Mouse (Mus musculus) embryonic facial prominence, embryonic 10.5 days (tissue): ENCODE measurements around the gene Camta1. TPM values are rescaled to one million over a fixed set of nuclear protein-coding genes. Genes with fewer than 3 reads are reported as not detected.

Experiments
- DNase-seq: peaks from one replicate; pipeline ENCODE4 v3.0.0-alpha.2; 2017; ENCODE audit warnings: low spot score
- H3K27ac ChIP-seq: fragments of 300-500 bp; sonication (generic); replicated peaks from 2 replicates; pipeline ENCODE4 v1.5.1; 2016; ENCODE audit warnings: mild to moderate bottlenecking
- H3K27me3 ChIP-seq: fragments of 300-500 bp; sonication (generic); replicated peaks from 2 replicates; pipeline ENCODE4 v1.6.1; 2016; ENCODE audit warnings: low read depth, mild to moderate bottlenecking; ENCODE audit not compliant: poor library complexity, severe bottlenecking
- H3K36me3 ChIP-seq: fragments of 300-500 bp; sonication (generic); replicated peaks from 2 replicates; pipeline ENCODE4 v1.6.1; 2016; ENCODE audit warnings: mild to moderate bottlenecking, moderate library complexity
- H3K4me1 ChIP-seq: fragments of 300-500 bp; sonication (generic); 2 replicates; pipeline ENCODE4 v1.6.1; 2016
- H3K4me3 ChIP-seq: fragments of 300-500 bp; sonication (generic); 2 replicates; pipeline ENCODE4 v1.5.1; 2016; ENCODE audit warnings: mild to moderate bottlenecking, moderate library complexity
- H3K9me3 ChIP-seq: fragments of 300-500 bp; sonication (generic); 2 replicates; pipeline ENCODE4 v1.6.1; 2016; ENCODE audit warnings: mild to moderate bottlenecking
- WGBS: fragments of 180-500 bp; shearing (Covaris S2); methylation state at CpG from one replicate; pipeline ENCODE4 v1.1.7; 2016; 5-methylcytosine and 5-hydroxymethylcytosine counted together
- polyA plus RNA-seq: library from polyadenylated mRNA; unstranded; fragments of >200 nt; fragmentation: Nextera tagmentation; extraction: Ambion mirVana; gene quantifications from 2 replicates; pipeline ENCODE4 v1.2.1, GENCODE M21; 2016

Gene Camta1
- polyA plus RNA-seq, 1 experiment from 2014 or later: 110 TPM

DNA sequence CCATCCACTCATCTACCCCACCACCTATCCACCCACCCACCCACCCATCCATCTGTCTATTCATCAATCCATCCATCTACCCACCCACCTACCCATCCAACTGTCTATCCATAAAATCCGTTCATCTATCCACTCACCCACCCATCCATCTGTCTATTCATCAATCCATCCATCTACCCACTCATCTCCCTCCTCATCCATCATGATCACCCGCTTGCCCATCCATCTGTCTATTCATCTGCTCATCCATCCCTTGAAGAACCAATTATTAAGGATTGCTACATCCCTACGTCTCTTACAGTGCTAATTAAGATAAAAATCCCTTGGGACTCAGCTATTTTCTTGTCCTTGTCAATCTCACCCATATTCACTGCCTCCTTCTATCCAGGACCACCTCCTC, 742.8 kb downstream of the Camta1 start:
- Histone ChIP-seq H3K4me1 (no peaks in the 10 kb centered on the region), H3K27me3 (no peaks in the 10 kb centered on the region), H3K27ac (no peak overlapping the region), H3K9me3 (no peaks in the 10 kb centered on the region), H3K4me3 (no peak overlapping the region), H3K36me3 (peaks cover 43% of the 10 kb centered on the region)
- no peak for DNase-seq
- WGBS: 83% methylated on average over 3 of the region's 3 CpGs

DNA sequence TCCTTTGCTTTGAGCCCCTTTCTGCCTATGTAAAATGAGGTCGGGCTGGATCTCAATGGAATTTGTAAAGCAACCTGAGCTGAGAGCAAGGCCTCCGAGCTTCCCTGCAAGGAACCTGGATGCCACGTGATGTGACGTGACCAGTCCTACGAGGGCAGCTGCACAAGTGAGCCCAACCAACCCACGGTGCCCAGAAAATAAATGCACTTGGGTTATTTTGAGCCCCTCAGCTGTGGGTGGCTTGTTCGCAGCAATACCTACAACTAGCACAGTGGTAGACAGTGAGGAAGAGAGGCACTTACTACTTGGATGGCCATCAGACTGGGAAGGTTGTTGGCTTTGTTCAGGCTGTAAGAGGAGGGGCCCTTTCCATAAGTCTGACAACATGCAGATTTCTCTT, 747.1 kb downstream of the Camta1 start:
- no peak overlapping the region for H3K4me3 ChIP-seq
- no peaks in the 10 kb centered on the region for H3K9me3 ChIP-seq
- no peak overlapping the region for H3K27ac ChIP-seq
- peaks cover 23% of the 10 kb centered on the region for H3K27me3 ChIP-seq
- DNase-seq: no peak
- 85% methylated on average over 7 of the region's 7 CpGs for WGBS
- no peaks in the 10 kb centered on the region for H3K4me1 ChIP-seq
- H3K36me3 ChIP-seq: peaks cover 4% of the 10 kb centered on the region

DNA sequence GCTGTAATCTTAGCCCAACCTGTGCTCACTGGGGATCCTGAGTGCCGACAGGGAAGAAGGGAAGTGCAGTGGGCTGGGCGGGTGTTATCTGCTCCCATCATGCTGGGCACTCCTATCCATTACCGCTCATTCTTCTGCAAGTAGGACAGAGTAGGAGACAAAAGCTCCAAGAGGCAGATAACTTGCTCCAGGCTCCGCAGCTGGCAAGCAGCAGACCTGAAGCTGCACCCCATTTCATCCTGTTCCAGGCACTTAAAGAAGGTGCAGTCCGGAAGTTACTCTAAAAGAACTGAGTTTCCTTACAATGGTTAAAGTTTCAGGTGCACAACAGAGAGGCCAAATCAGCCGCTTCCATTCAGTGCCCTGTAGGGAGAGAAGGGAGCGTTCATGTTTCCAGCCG, 750.5 kb downstream of the Camta1 start:
- Histone ChIP-seq H3K9me3 (no peaks in the 10 kb centered on the region), H3K4me3 (no peak overlapping the region), H3K27me3 (peaks cover 54% of the 10 kb centered on the region), H3K27ac (no peak overlapping the region), H3K36me3 (no peaks in the 10 kb centered on the region), H3K4me1 (peaks cover 26% of the 10 kb centered on the region)
- 58% methylated on average over 8 of the region's 8 CpGs for WGBS
- DNase-seq: no peak

DNA sequence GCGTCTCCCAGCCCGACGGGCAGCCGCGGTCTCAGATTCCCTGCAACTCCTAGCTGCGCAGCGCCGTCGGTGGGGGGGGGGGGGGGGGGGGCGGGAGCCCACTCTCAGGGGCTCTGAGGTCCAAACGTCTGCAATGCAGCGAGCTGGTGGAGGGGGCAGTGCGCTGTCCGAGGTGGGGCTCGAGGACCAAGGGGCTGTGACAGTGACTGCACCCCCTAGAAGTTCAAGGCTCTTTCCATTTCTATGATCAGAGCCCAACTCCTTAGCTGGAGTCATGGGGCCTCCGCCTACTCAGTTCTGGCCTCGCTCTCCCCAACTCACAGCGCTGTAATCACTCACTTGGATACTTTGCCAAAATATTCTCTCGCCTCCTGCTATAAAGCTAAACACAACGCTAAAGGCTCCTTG, 752.8 kb downstream of the Camta1 start:
- no peaks in the 10 kb centered on the region for H3K9me3 ChIP-seq
- H3K4me3 ChIP-seq: peak overlapping the region; percentile 83
- H3K27ac ChIP-seq: peak overlapping the region; percentile 89
- no peaks in the 10 kb centered on the region for H3K36me3 ChIP-seq
- WGBS: 4% methylated on average over 16 of the region's 20 CpGs
- no peak for DNase-seq
- H3K27me3 ChIP-seq: peaks cover 60% of the 10 kb centered on the region
- peaks cover 32% of the 10 kb centered on the region for H3K4me1 ChIP-seq

GRCm38 (mm10) chr4:151108028-151108771, 753.5 kb downstream of the Camta1 start:
- Histone ChIP-seq H3K9me3 (no peaks in the 10 kb centered on the region), H3K4me3 (peak overlapping the region; percentile 83), H3K27me3 (peaks cover 60% of the 10 kb centered on the region), H3K36me3 (no peaks in the 10 kb centered on the region), H3K27ac (peak overlapping the region; percentile 89), H3K4me1 (peaks cover 35% of the 10 kb centered on the region)
- peak; percentile 96 for DNase-seq
- WGBS: under 1% methylated on average over 101 of the region's 101 CpGs

DNA sequence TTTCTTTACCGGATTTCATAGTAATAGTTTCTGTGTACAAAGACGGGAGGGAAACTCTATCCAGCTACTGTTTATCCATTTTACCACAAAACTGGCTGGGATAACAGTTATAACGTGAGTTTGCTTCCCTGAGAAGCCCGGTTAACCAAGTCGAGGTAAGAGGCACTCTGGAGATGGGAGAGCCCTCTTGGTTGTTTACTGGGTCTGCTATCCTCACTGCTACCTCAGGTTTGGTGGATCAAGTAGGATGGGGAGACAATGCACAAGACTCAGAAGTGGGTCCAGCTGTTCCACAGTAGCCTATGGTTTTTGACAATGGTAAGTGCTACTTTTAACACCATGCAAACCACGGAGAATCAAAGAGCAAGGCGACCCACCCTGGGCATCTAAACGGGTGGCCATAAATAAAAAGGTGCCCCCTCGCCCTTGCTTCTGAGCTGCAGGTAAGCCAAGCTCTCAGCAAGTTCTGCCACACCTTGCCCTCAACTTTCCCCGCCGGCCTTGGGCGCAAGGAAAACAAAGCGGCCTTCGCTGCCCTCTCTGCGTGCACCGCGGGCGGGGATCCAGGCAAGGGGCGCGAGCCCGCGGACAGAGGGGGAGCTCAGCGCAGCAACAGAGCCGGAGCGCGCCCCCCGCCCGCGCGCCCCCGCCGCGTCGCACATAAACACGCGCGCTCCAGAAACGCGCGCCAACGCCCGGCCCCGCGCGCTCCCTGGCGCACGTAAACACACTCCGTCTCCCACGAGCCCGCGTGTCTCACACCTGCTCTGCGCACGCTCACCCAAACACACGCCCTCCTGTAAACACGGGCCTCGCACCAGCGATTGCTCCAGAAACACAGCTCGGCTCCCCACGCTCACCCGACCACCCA, 754.3 kb downstream of the Camta1 start:
- H3K27me3 ChIP-seq: peaks cover 60% of the 10 kb centered on the region
- WGBS: 5% methylated on average over 60 of the region's 60 CpGs

DNA sequence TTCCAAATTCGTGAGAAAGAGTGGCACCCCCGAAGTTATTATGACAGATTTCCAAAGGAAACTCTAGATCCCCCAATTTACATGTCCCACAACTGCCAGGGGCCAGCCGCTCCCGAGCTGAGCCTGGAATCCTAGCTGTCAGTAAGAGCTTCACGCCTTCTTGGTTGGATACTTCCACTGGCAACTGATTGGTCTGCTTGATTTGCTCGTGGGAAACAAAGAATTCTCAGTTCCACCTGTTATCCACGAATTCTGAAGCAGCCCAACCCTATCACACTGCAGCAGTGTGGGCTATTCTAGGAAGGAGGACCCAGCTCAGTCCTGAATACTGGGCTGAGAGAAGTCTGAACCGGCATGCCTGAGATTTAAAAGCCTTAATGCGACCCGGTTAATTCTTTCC, 755.2 kb downstream of the Camta1 start:
- Histone ChIP-seq H3K9me3 (peaks cover 7% of the 10 kb centered on the region; the same call in 1 of the 2 replicates), H3K4me3 (peak overlapping the region; percentile 83), H3K27ac (no peak overlapping the region), H3K36me3 (peaks cover 13% of the 10 kb centered on the region), H3K27me3 (peaks cover 56% of the 10 kb centered on the region), H3K4me1 (peaks cover 35% of the 10 kb centered on the region)
- WGBS: 41% methylated on average over 10 of the region's 10 CpGs
- no peak for DNase-seq

More for the DNA sequence above, 754.3 kb downstream of the Camta1 start:
- peak; percentile 65 for DNase-seq
- Histone ChIP-seq H3K9me3 (0 out of 2 replicates have a peak, but pooled peaks cover 2% of the 10 kb centered on the region), H3K27ac (peak overlapping the region; percentile 89), H3K4me3 (peak overlapping the region; percentile 83), H3K36me3 (peaks cover 4% of the 10 kb centered on the region; the same call in 1 of the 2 replicates), H3K4me1 (peaks cover 35% of the 10 kb centered on the region)

GRCm38 (mm10) chr4:151105886-151106285, 755.8 kb downstream of the Camta1 start:
- WGBS: 86% methylated on average over 6 of the region's 6 CpGs
- H3K36me3 ChIP-seq: peaks cover 17% of the 10 kb centered on the region
- H3K9me3 ChIP-seq: peaks cover 10% of the 10 kb centered on the region; the same call in 1 of the 2 replicates
- no peak overlapping the region for H3K27ac ChIP-seq
- no peak for DNase-seq
- no peak overlapping the region for H3K4me3 ChIP-seq
- peaks cover 35% of the 10 kb centered on the region for H3K4me1 ChIP-seq
- peaks cover 50% of the 10 kb centered on the region for H3K27me3 ChIP-seq

- peaks cover 10% of the 10 kb centered on the region; the same call in 1 of the 2 replicates for H3K9me3 ChIP-seq
- peaks cover 32% of the 10 kb centered on the region for H3K27me3 ChIP-seq
- H3K27ac ChIP-seq: no peak overlapping the region
- peaks cover 17% of the 10 kb centered on the region for H3K36me3 ChIP-seq
- DNase-seq: no peak
- H3K4me3 ChIP-seq: no peak overlapping the region
- 93% methylated on average over 10 of the region's 10 CpGs for WGBS
- H3K4me1 ChIP-seq: peaks cover 34% of the 10 kb centered on the region
Observed at GRCm38 (mm10) chr4:151104147-151104546, 757.5 kb downstream of the Camta1 start.

GRCm38 (mm10) chr4:151103646-151104045, 758.0 kb downstream of the Camta1 start:
- Histone ChIP-seq H3K9me3 (peaks cover 10% of the 10 kb centered on the region; the same call in 1 of the 2 replicates), H3K4me1 (peaks cover 29% of the 10 kb centered on the region), H3K4me3 (no peak overlapping the region), H3K27ac (no peak overlapping the region), H3K27me3 (peaks cover 27% of the 10 kb centered on the region), H3K36me3 (peaks cover 17% of the 10 kb centered on the region)
- WGBS: 89% methylated on average over 11 of the region's 11 CpGs
- no peak for DNase-seq

GRCm38 (mm10) chr4:151097104-151097438, 764.6 kb downstream of the Camta1 start:
- Histone ChIP-seq H3K4me3 (no peak overlapping the region), H3K4me1 (no peaks in the 10 kb centered on the region), H3K9me3 (peaks cover 7% of the 10 kb centered on the region; the same call in 1 of the 2 replicates), H3K36me3 (peaks cover 16% of the 10 kb centered on the region), H3K27ac (no peak overlapping the region), H3K27me3 (no peaks in the 10 kb centered on the region)
- 88% methylated on average over 11 of the region's 11 CpGs for WGBS
- no peak for DNase-seq

- peaks cover 4% of the 10 kb centered on the region; the same call in 1 of the 2 replicates for H3K9me3 ChIP-seq
- H3K27me3 ChIP-seq: no peaks in the 10 kb centered on the region
- peaks cover 11% of the 10 kb centered on the region for H3K36me3 ChIP-seq
- H3K4me3 ChIP-seq: no peak overlapping the region
- no peaks in the 10 kb centered on the region for H3K4me1 ChIP-seq
- H3K27ac ChIP-seq: no peak overlapping the region
- no peak for DNase-seq
- 90% methylated on average over 18 of the region's 18 CpGs for WGBS
Observed at GRCm38 (mm10) chr4:151096334-151097103, 765.2 kb downstream of the Camta1 start.
